Mouse (Mus musculus): ENCODE measurements around the gene Smok3a.

DNA sequence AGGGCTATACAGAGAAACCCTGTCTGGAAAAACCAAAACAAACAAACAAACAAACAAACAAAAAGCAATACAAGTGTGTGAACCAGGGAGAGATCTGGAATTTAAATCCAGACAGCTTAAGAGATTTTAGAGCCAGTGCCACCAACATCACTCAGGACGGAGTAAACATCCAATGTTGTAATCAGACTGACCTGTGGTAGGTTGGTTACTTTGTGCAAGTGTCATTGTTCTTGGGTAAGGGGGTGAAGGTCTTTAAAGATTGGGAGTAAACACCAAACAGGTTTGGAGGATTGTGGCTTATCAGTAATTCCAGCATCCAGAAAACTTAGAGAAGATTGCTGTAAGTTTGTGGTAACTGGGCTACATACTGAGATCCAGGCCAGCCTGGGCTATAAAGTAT is 34.7 kb upstream of the Smok3a start:
- TF ChIP-seq ELF1 (IDR thresholded peaks at IDR 0.05; ENCODE audit: low read depth, low read length) (no peak), CTCF (IDR thresholded peaks at IDR 0.05 in 2 of 3, conservative IDR thresholded peaks at IDR 0.05 in 1 of 3; ENCODE audit: control insufficient read depth in 1 of 3, insufficient read depth in 1 of 3, low read depth in 2 of 3, low read length in 3 of 3, poor library complexity in 1 of 3, severe bottlenecking in 1 of 3) (no peak), SMC3 (IDR thresholded peaks at IDR 0.05; ENCODE audit: low read depth, low read length) (no peak), KAT2A (conservative IDR thresholded peaks at IDR 0.05; ENCODE audit: low read depth, low read length) (no peak)

Data from MEL (cell line).